Mouse (Mus musculus): ENCODE data around the gene Olfr846. TPM values are rescaled to one million over a fixed set of nuclear protein-coding genes. Genes with fewer than 3 reads are reported as not detected.

The Olfr846 gene
- polyA plus RNA-seq (2012; rRNA removed) = not detected in 2 replicates

- Histone ChIP-seq H3K4me3 (ENCODE audit: low read depth, low read length) (no peak within 1 kb of the TSS), H3K27ac (ENCODE audit: insufficient read depth, low read depth, low read length) (no peak within 1 kb of the TSS), H3K36me3 (ENCODE audit: control insufficient read depth, insufficient read depth, low read length) (no peaks in the 10 kb centered on the region), H3K27me3 (ENCODE audit: control insufficient read depth, insufficient read depth, low read length) (no peaks in the 10 kb centered on the region), H3K4me1 (ENCODE audit: control insufficient read depth, insufficient read depth, insufficient read length, low read length) (no peaks in the 10 kb centered on the region)
- TF ChIP-seq CTCF (IDR thresholded peaks at IDR 0.05; ENCODE audit: extremely low read depth, insufficient read length, insufficient replicate concordance, low read depth, low read length) = no peak
- no peak for TF ChIP-seq POLR2A (IDR thresholded peaks at IDR 0.05; ENCODE audit: low read depth, low read length)
- 45% methylated on average over 1 of the region's 1 CpGs for WGBS
These were observed at the start of gene Olfr846 for GRCm38 (mm10) chr9:19363905-19364304. TSS of gene Olfr846 (minus strand) at chr9:19364005.

- Histone ChIP-seq H3K4me1 (ENCODE audit: control insufficient read depth, insufficient read depth, insufficient read length, low read length) (no peaks in the 10 kb centered on the region), H3K27me3 (ENCODE audit: control insufficient read depth, insufficient read depth, low read length) (no peaks in the 10 kb centered on the region), H3K27ac (ENCODE audit: insufficient read depth, low read depth, low read length) (no peak within 1 kb of the TSS), H3K36me3 (ENCODE audit: control insufficient read depth, insufficient read depth, low read length) (no peaks in the 10 kb centered on the region), H3K4me3 (ENCODE audit: low read depth, low read length) (no peak within 1 kb of the TSS)
- 54% methylated on average over 1 of the region's 1 CpGs for WGBS
- TF ChIP-seq CTCF (IDR thresholded peaks at IDR 0.05; ENCODE audit: extremely low read depth, insufficient read length, insufficient replicate concordance, low read depth, low read length) (no peak), POLR2A (IDR thresholded peaks at IDR 0.05; ENCODE audit: low read depth, low read length) (no peak)
These were observed 14.8 kb upstream of the Olfr846 start, which contains the start of gene Olfr847 for GRCm38 (mm10) chr9:19378569-19378968. TSS of gene Olfr847 (minus strand) at chr9:19378669.

GRCm38 (mm10) chr9:19336157-19336556 lies 27.6 kb downstream of the Olfr846 start, which contains the start of gene Olfr845:
TSS of gene Olfr845 (plus strand) at chr9:19336457.
- TF ChIP-seq CTCF (IDR thresholded peaks at IDR 0.05; ENCODE audit: extremely low read depth, insufficient read length, insufficient replicate concordance, low read depth, low read length) = no peak
- no peak for TF ChIP-seq POLR2A (IDR thresholded peaks at IDR 0.05; ENCODE audit: low read depth, low read length)
- Histone ChIP-seq H3K36me3 (ENCODE audit: control insufficient read depth, insufficient read depth, low read length) (no peaks in the 10 kb centered on the region), H3K4me1 (ENCODE audit: control insufficient read depth, insufficient read depth, insufficient read length, low read length) (no peaks in the 10 kb centered on the region), H3K4me3 (ENCODE audit: low read depth, low read length) (no peak within 1 kb of the TSS), H3K27ac (ENCODE audit: insufficient read depth, low read depth, low read length) (no peak within 1 kb of the TSS), H3K27me3 (ENCODE audit: control insufficient read depth, insufficient read depth, low read length) (no peaks in the 10 kb centered on the region)
- 66% methylated on average over 1 of the region's 1 CpGs for WGBS

DNA sequence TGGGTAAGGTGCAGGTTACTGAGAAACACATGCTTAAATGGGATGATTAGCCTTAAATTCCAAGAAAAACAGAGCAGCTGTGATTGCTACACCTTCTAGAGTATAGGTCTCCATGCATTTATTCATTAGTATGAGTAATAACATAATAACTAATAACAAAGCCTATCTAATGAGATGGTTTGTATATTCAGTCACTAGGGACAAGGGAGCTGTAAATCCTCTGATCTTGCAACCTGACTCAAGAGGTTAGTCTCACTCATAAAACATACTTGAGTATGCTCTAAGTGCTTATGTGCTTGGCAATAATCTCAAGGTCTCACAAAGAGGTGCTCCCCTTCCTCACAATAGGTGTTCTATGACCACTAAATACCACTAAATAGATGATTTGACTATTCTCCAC lies 47.8 kb downstream of the Olfr846 start, which contains the start of gene Olfr844:
Gene Olfr844, plus strand, starts transcription at position 301 of the 400 bp plus-strand sequence.
- TF ChIP-seq POLR2A (IDR thresholded peaks at IDR 0.05; ENCODE audit: low read depth, low read length) (no peak), CTCF (IDR thresholded peaks at IDR 0.05; ENCODE audit: extremely low read depth, insufficient read length, insufficient replicate concordance, low read depth, low read length) (no peak)
- Histone ChIP-seq H3K36me3 (ENCODE audit: control insufficient read depth, insufficient read depth, low read length) (no peaks in the 10 kb centered on the region), H3K27me3 (ENCODE audit: control insufficient read depth, insufficient read depth, low read length) (no peaks in the 10 kb centered on the region), H3K27ac (ENCODE audit: insufficient read depth, low read depth, low read length) (no peak within 1 kb of the TSS), H3K4me1 (ENCODE audit: control insufficient read depth, insufficient read depth, insufficient read length, low read length) (no peaks in the 10 kb centered on the region), H3K4me3 (ENCODE audit: low read depth, low read length) (no peak within 1 kb of the TSS)

Other genes with a start within 250 kb of the Olfr846 start
- not detected in 2 replicates for gene Olfr836, start 243.6 kb downstream of the Olfr846 start, polyA plus RNA-seq (2012; rRNA removed)
- not detected in 2 replicates for gene Olfr837, start 227.7 kb downstream of the Olfr846 start, polyA plus RNA-seq (2012; rRNA removed)
- not detected in 2 replicates for gene Olfr839-ps1, start 186.7 kb downstream of the Olfr846 start, polyA plus RNA-seq (2012; rRNA removed)
- gene Olfr843, start 112.0 kb downstream of the Olfr846 start, polyA plus RNA-seq (2012; rRNA removed) = not detected in 2 replicates
- not detected in 2 replicates for gene Olfr844, start 47.7 kb downstream of the Olfr846 start, polyA plus RNA-seq (2012; rRNA removed)
- not detected in 2 replicates for gene Olfr845, start 27.5 kb downstream of the Olfr846 start, polyA plus RNA-seq (2012; rRNA removed)
- gene Olfr847, start 14.7 kb upstream of the Olfr846 start, polyA plus RNA-seq (2012; rRNA removed) = not detected in 2 replicates
- gene Olfr849, start 76.3 kb upstream of the Olfr846 start, polyA plus RNA-seq (2012; rRNA removed) = not detected in 2 replicates
- not detected in 2 replicates for gene Olfr850, start 114.2 kb upstream of the Olfr846 start, polyA plus RNA-seq (2012; rRNA removed)
- not detected in 2 replicates for gene Olfr851, start 129.3 kb upstream of the Olfr846 start, polyA plus RNA-seq (2012; rRNA removed)
- not detected in 2 replicates for gene Olfr853, start 177.1 kb upstream of the Olfr846 start, polyA plus RNA-seq (2012; rRNA removed)
- gene Olfr854, start 203.4 kb upstream of the Olfr846 start, polyA plus RNA-seq (2012; rRNA removed) = not detected in 2 replicates
- gene Olfr855, start 218.6 kb upstream of the Olfr846 start, polyA plus RNA-seq (2012; rRNA removed) = not detected in 2 replicates

All from small intestine, adult 2 months (tissue).